Mouse (Mus musculus) thymus, postnatal 10 days (tissue): ENCODE data around the gene Klhl26.

ENCODE experiments used
- DNase-seq, 2 experiments: peaks; one replicate each; pipeline ENCODE4 v3.0.0; 2021; ENCODE audit warnings: low spot score in 2 of 2

Gene Klhl26

DNA sequence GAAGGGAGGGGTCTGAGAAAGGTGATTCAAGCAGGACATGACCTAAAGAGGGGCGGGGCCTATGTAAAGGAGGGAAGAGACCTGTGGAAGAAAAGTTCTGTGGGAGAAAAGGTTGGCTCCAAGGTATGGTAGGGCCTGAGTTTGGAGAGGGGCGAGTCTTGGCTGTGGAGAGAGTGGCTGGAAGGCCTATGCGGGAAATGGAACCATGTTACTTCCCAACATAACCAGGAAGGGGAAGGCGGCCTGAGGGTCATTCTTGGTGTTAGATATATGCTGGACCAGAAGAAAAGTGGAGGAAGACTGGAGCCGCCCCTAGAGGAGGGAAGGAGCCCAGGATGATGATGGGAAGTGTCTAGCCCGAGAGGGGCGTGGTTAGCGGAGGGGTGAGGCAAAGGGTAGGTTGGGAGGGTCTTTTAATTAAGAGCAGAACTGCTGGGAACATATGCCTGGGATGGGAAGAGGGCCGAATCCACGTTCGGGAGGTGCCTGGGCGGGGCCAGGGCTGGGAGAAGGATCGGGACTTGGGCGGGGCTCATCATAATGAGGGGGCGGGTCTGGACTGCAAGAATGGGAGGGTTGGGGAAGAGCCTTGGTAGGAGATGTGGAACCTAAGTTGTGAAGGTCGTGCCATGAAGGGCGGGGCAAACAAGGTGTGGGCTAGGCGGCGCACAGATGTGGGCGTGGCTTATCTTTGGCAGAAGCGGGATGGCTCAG, 658 bp upstream of the Klhl26 start:
- DNase-seq = no peak

- DNase-seq = no peak
Measured at GRCm38 (mm10) chr8:70471856-70472255, 4.9 kb downstream of the Klhl26 start.

GRCm38 (mm10) chr8:70469938-70470337, 6.8 kb downstream of the Klhl26 start:
- no peak for DNase-seq

- no peak for DNase-seq
Measured at GRCm38 (mm10) chr8:70469295-70469916, 7.4 kb downstream of the Klhl26 start.

- DNase-seq = no peak
Measured at GRCm38 (mm10) chr8:70468733-70469132, 8.0 kb downstream of the Klhl26 start.

DNA sequence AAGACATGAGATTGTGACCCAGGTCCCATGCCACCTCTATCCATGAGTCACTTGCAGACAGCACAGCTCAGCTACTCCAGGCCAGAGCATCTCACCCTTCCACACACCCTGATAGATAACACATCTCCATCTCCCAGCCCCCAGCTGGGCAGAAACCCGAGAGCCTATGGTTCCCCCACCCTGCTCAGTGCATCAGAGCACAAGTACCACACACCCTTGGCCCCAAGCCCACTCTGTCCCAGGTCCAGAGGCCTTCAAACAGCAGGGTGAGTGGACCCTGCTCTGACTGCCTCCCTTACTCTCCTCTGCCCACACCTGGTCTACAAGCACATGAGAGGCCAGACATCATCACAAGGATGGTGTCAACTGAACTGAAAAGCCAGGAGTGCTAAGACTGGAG, 8.9 kb downstream of the Klhl26 start:
- no peak for DNase-seq

DNA sequence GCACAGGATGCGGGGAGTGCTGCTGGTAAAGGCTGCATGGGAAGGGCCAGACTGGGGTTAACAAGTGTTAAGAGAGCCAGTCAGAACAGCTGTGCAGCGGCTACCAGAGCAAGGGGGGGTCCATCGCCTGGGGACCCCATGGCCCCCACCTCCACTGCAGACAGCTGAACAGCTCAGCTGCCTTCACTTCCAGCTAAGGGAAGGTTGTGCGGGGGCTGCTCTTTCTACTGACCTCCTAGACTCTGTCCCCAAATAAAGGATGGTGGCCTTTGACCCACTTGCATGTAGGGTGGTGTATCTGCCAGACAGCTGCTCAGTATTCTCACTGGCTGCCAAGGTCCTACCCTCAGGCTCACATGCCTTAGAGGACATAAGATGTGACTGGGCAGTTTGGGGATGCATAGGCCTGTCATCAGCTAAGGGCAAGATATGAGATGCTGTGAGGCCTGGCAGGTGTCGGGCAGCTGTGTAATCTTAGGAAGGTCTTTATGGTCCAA, 9.5 kb downstream of the Klhl26 start:
- no peak for DNase-seq

GRCm38 (mm10) chr8:70466771-70467170, 10.0 kb downstream of the Klhl26 start:
- no peak for DNase-seq

GRCm38 (mm10) chr8:70466305-70466704, 10.5 kb downstream of the Klhl26 start:
- no peak for DNase-seq

DNA sequence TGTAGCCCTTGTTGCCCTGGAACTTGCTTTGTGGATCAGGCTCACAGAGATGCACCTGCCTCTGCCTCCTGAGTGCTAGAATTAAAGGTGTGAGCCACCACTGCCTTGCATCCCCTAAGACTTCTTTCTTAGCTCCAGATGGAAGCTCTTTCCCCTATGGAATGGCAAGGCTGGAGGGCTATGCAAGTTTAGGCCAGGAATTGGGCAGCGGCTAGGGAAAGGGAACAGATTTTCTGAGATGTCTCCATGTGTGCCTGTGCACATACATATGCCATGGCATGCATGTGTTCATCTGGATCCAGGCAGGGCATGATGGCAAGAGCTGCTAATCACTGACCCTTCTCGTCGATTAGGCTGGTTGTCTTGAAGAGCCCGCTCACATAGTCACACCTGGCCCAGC, 11.1 kb downstream of the Klhl26 start:
- no peak for DNase-seq

DNA sequence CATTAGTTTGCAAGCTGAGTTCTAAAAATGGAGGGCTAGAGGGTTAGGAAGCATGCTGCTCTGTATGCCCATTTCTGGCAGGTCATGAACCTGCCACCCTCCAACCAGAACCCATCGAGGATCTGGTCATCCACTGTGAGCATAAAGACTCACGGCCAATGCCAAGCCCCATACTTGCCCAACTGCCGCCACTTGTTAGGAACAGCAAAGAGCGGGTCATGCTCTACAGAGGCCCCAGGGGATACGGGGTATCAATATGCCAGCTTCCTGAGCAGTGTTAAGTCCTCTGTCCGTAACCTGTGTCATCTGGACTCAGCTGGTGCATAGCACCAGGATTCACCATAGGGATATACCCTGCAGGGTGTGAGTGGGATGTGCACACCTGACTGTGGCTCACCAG, 12.6 kb downstream of the Klhl26 start:
- DNase-seq = no peak

DNA sequence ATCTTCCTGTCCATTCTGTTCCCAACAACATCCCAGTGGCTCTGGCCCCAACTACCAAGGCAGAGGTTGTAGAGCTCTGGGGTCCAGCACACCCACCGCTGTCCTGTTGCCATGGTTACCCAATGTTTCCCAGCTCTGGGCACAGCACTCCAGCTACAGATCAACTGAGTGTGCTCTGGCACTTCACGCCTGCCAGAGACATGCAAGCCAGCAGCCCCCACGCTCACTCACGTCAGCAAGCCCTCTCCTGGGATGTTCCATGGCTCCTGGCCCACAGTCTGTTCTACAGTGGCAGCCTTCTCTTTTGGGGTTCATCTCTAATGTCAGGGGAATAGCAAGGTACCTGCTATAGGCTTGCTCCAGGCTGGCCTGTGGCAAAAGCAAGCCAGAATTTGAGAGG, 13.5 kb downstream of the Klhl26 start:
- DNase-seq = no peak

- no peak for DNase-seq
Measured at GRCm38 (mm10) chr8:70462516-70462813, 14.3 kb downstream of the Klhl26 start.

DNA sequence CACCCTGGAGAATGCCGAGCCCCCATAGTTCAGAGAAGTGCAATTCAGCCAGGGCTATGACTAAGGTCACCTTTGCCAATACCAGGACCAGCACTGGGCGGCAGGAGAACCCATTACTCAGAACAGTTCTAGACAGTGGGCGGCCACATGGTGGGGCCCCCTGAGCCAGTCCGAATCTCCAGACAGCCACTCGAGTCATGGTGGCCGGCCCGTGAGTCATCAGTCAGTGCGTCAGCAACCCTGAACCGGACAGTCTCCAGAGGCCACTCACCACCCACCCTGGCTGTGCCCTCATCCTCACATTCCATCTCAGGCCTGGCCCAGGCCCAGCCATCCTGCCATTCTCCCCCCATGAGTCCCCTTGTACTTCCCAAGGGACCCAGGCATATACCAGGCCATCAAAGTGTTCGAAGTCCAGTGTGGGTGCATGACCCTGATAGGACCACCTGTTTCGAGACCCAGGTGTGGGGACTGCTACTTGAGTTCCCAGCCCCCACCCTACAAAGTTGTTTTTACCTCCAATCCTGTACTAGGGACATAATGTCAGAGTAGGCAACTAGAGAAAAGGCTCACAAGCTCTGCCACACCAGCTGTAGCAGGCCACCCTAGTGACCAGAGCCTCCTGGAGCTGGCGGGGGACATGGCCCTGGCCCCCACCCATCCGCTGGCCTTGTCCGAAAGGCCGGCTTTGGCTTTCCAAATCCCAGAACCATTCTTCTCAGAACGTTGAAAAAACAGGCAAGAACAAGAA, 14.8 kb downstream of the Klhl26 start:
- DNase-seq = no peak

DNA sequence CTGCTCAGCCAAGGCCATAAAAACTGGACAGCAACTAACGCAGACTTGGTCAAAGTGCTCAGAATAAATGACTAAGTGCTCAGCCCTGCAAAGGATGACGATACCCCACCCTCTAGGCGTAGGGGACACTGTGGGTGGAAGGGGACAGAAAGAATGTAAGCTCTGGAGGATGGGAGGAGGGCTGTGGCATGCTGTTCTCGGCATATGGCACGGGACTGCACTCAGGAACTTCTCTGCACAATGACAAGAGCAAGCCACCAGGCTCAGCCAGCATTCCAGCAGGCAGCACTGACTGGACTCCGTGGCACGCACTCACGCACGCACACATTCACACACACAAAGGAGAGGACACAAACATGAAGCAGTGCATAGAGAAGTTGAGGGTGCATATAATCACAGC, 16.2 kb downstream of the Klhl26 start:
- DNase-seq = no peak

- DNase-seq = no peak
Measured at GRCm38 (mm10) chr8:70460199-70460598, 16.6 kb downstream of the Klhl26 start.

DNA sequence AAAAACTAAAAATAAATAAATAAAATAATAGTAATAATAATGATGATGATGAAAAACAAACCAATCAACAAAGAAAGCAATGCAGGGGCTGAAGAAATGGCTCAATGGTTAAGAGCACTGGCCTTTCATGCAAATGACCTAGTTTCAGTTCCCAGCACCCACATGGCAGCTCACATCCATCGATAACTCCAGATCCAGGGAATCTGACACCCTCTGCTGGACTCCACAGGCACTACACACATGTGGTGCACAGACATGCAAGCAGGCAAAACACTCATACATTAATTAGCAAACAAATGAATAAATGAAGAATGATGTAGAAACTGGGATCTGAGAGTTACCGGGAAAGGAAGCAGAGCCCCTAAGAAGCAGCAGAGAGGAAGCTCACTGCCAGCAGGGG, 17.1 kb downstream of the Klhl26 start:
- DNase-seq = no peak

GRCm38 (mm10) chr8:70458462-70458861, 18.3 kb downstream of the Klhl26 start:
- no peak for DNase-seq

- DNase-seq = no peak
Measured at GRCm38 (mm10) chr8:70457882-70458281, 18.9 kb downstream of the Klhl26 start.

- no peak for DNase-seq
Measured at GRCm38 (mm10) chr8:70456996-70457395, 19.8 kb downstream of the Klhl26 start.

GRCm38 (mm10) chr8:70453852-70454251, 22.9 kb downstream of the Klhl26 start:
- DNase-seq = no peak

GRCm38 (mm10) chr8:70452196-70452966, 24.4 kb downstream of the Klhl26 start:
- DNase-seq = no peak
